ENCODE assay signal across 13 mouse cellular contexts in the genomic region with DNA sequence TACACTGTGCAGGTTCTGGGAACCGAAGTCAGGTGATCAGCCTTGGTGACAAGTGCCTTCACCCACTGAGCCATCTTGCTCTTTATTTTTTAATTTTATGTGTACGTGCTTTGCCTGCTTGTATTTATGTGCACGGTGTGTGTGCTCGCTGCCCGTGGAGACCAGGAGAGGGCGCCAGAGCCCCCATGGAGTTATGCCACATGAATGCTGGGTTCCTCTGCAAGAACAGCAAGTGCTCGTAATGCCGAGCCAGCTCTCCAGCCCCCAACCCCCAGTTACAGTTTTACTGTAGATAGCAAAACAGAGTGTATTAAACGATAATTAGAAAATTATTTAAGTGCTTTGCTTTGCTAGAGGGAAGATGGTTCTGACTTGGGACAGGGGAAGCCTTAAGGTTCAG. TPM values are rescaled to one million over a fixed set of nuclear protein-coding genes. Genes with fewer than 3 reads are reported as not detected.
A peak's percentile ranks its signal among the peaks of the same experiment; 100 is the strongest.
DNase-seq lines count a peak whose midpoint lies in the region; ATAC-seq and TF ChIP-seq lines count a peak whose summit lies in the region.
"Had no signal": no experiment of that assay in that cellular context is flagged by ENCODE, and none has a peak within 500 bp of the region (broad histone marks: within the 10 kb centered on the region; RNA-seq: fewer than 3 reads in every experiment).

No protein-coding gene starts in this region.

- H3K36me3 ChIP-seq in hindbrain, postnatal 0 days (ENCODE audit: insufficient read depth, low read length), result no peaks in the 10 kb centered on the region; the same call in 1 of the 2 replicates
- H3K36me3 ChIP-seq in hindbrain, embryonic 16.5 days (ENCODE audit: control insufficient read depth, insufficient read depth, low read length), result no peaks in the 10 kb centered on the region
- H3K36me3 ChIP-seq in splenic B cell, adult 2 months (ENCODE audit: control insufficient read depth, insufficient read depth, low read length, poor library complexity, severe bottlenecking), result peaks cover 3% of the 10 kb centered on the region
- H3K36me3 ChIP-seq: liver, embryonic 15.5 days; midbrain, embryonic 15.5 days had no signal

- no peak overlapping the region for H3K4me3 ChIP-seq in hindbrain, postnatal 0 days (ENCODE audit: low read length)
- no peak overlapping the region for H3K4me3 ChIP-seq in hindbrain, embryonic 16.5 days (ENCODE audit: low read length)
- H3K4me3 ChIP-seq: liver, embryonic 15.5 days; midbrain, embryonic 15.5 days had no signal

- peak; percentile 27 for DNase-seq in hindbrain, postnatal 0 days (ENCODE audit: low spot score)
- DNase-seq in right cerebral cortex, postnatal 4 days, result peak; percentile 30
- DNase-seq in right cerebral cortex, adult 2 months (ENCODE audit: low spot score in 2 of 2), result no peak
- peak; percentile 81 for DNase-seq in ZHBTc4 (ENCODE audit: low read depth, low spot score)
- peak; percentile 23 for DNase-seq in splenic B cell, adult 2 months (ENCODE audit: low read depth, low spot score)
- no peak for DNase-seq in left cerebral cortex, adult 11 months (ENCODE audit: low spot score)
- DNase-seq in right cerebral cortex, postnatal 25 days, result no peak
- DNase-seq: heart, postnatal 10 days had no signal

- H3K27ac ChIP-seq in hindbrain, postnatal 0 days, result no peak overlapping the region
- H3K27ac ChIP-seq in hindbrain, embryonic 16.5 days (ENCODE audit: low read depth, low read length), result no peak overlapping the region
- H3K27ac ChIP-seq: liver, embryonic 15.5 days; midbrain, embryonic 15.5 days had no signal

- no peak overlapping the region for H3K9ac ChIP-seq in hindbrain, postnatal 0 days (replicated peaks; ENCODE audit: low read length)
- H3K9ac ChIP-seq in hindbrain, embryonic 16.5 days (ENCODE audit: low read depth, low read length), result no peak overlapping the region
- H3K9ac ChIP-seq: liver, embryonic 15.5 days; midbrain, embryonic 15.5 days had no signal

- no peaks in the 10 kb centered on the region for H3K9me3 ChIP-seq in hindbrain, postnatal 0 days (ENCODE audit: low read length)
- no peaks in the 10 kb centered on the region for H3K9me3 ChIP-seq in hindbrain, embryonic 16.5 days (ENCODE audit: control insufficient read depth, low read length)
- H3K9me3 ChIP-seq: liver, embryonic 15.5 days; midbrain, embryonic 15.5 days had no signal

- H3K4me2 ChIP-seq in hindbrain, postnatal 0 days (ENCODE audit: low read depth, low read length), result no peak overlapping the region
- no peak overlapping the region for H3K4me2 ChIP-seq in hindbrain, embryonic 16.5 days (ENCODE audit: low read length)
- H3K4me2 ChIP-seq: liver, embryonic 15.5 days; midbrain, embryonic 15.5 days had no signal

- WGBS in hindbrain, postnatal 0 days, result 78% methylated on average over 9 of the region's 9 CpGs
- WGBS in hindbrain, embryonic 16.5 days, result 80% methylated on average over 9 of the region's 9 CpGs

- TF ChIP-seq CTCF in hindbrain, postnatal 0 days (IDR thresholded peaks at IDR 0.05; ENCODE audit: low read depth), result peak; percentile 41

- no peaks in the 10 kb centered on the region for H3K4me1 ChIP-seq in hindbrain, postnatal 0 days (ENCODE audit: insufficient read depth, low read length)
- no peaks in the 10 kb centered on the region for H3K4me1 ChIP-seq in hindbrain, embryonic 16.5 days (ENCODE audit: control insufficient read depth, insufficient read depth, low read depth, low read length)
- H3K4me1 ChIP-seq: midbrain, embryonic 15.5 days had no signal

- ATAC-seq in hindbrain, postnatal 0 days, result no peak
- ATAC-seq in hindbrain, embryonic 16.5 days, result no peak
- ATAC-seq: midbrain, embryonic 15.5 days had no signal

- no peaks in the 10 kb centered on the region for H3K27me3 ChIP-seq in hindbrain, postnatal 0 days (ENCODE audit: insufficient read depth, low read length)
- H3K27me3 ChIP-seq in hindbrain, embryonic 16.5 days (replicated peaks; ENCODE audit: control insufficient read depth, insufficient read depth, low read length), result no peaks in the 10 kb centered on the region
- no peaks in the 10 kb centered on the region for H3K27me3 ChIP-seq in splenic B cell, adult 2 months (ENCODE audit: control insufficient read depth, insufficient read depth, low read length, poor library complexity, severe bottlenecking)
- H3K27me3 ChIP-seq: liver, embryonic 15.5 days; midbrain, embryonic 15.5 days had no signal

RNA-seq across cellular contexts. Expression of gene Rpusd3, which starts 12.5 kb away (rescaled TPM):
- 20.8 and 23.6 TPM in 2 replicates for total RNA-seq in hindbrain, postnatal 0 days (2014; rRNA removed)
- polyA plus RNA-seq in hindbrain, postnatal 0 days (2015; fragmentation: Nextera tagmentation; extraction: Ambion mirVana), result 24.2 and 27.3 TPM in 2 replicates
- polyA plus RNA-seq in hindbrain, embryonic 16.5 days (2015; fragmentation: Nextera tagmentation; extraction: Ambion mirVana), result 21.5 and 21.7 TPM in 2 replicates

RNA-seq across cellular contexts. Expression of gene Ttll3, which starts 17.6 kb away (rescaled TPM):
- 11.9 and 13.1 TPM in 2 replicates for total RNA-seq in hindbrain, postnatal 0 days (2014; rRNA removed)
- 10.3 and 11.6 TPM in 2 replicates for polyA plus RNA-seq in hindbrain, postnatal 0 days (2015; fragmentation: Nextera tagmentation; extraction: Ambion mirVana)
- polyA plus RNA-seq in hindbrain, embryonic 16.5 days (2015; fragmentation: Nextera tagmentation; extraction: Ambion mirVana), result 9.2 and 11.8 TPM in 2 replicates

RNA-seq across cellular contexts. Expression of gene Arpc4, which starts 28.8 kb away (rescaled TPM):
- total RNA-seq in hindbrain, postnatal 0 days (2014; rRNA removed), result 178 and 195 TPM in 2 replicates
- polyA plus RNA-seq in hindbrain, postnatal 0 days (2015; fragmentation: Nextera tagmentation; extraction: Ambion mirVana), result 475 and 479 TPM in 2 replicates
- 440 and 455 TPM in 2 replicates for polyA plus RNA-seq in hindbrain, embryonic 16.5 days (2015; fragmentation: Nextera tagmentation; extraction: Ambion mirVana)

RNA-seq across cellular contexts. Expression of gene Cidec, which starts 28.9 kb away (rescaled TPM):
- not detected in 2 replicates for total RNA-seq in hindbrain, postnatal 0 days (2014; rRNA removed)
- not detected in 2 replicates for polyA plus RNA-seq in hindbrain, postnatal 0 days (2015; fragmentation: Nextera tagmentation; extraction: Ambion mirVana)
- 0.21 TPM in 1 of 2 replicates, not detected in the other for polyA plus RNA-seq in hindbrain, embryonic 16.5 days (2015; fragmentation: Nextera tagmentation; extraction: Ambion mirVana)
- total RNA-seq: layer of hippocampus, adult 8-10 months had no signal
- polyA plus RNA-seq: embryonic facial prominence, embryonic 11.5 days; liver, embryonic 15.5 days; midbrain, embryonic 15.5 days had no signal

RNA-seq across cellular contexts. Expression of gene Tada3, which starts 29.0 kb away (rescaled TPM):
- 26.2 and 33.1 TPM in 2 replicates for total RNA-seq in hindbrain, postnatal 0 days (2014; rRNA removed)
- polyA plus RNA-seq in hindbrain, postnatal 0 days (2015; fragmentation: Nextera tagmentation; extraction: Ambion mirVana), result 57.5 and 61.8 TPM in 2 replicates
- 68.3 and 71.1 TPM in 2 replicates for polyA plus RNA-seq in hindbrain, embryonic 16.5 days (2015; fragmentation: Nextera tagmentation; extraction: Ambion mirVana)

Comparison
In these comparisons a context has a peak if more than half of its experiments do, and no peak if none do; other contexts are left out.
1. DNase-seq: peak in hindbrain, postnatal 0 days (single experiment), right cerebral cortex, postnatal 4 days (single experiment), ZHBTc4 (single experiment) and splenic B cell, adult 2 months (single experiment); none in right cerebral cortex, adult 2 months (0 of 2), left cerebral cortex, adult 11 months (single experiment) and right cerebral cortex, postnatal 25 days (single experiment).